8 mouse cellular contexts compared by ENCODE assay signal in the genomic region with DNA sequence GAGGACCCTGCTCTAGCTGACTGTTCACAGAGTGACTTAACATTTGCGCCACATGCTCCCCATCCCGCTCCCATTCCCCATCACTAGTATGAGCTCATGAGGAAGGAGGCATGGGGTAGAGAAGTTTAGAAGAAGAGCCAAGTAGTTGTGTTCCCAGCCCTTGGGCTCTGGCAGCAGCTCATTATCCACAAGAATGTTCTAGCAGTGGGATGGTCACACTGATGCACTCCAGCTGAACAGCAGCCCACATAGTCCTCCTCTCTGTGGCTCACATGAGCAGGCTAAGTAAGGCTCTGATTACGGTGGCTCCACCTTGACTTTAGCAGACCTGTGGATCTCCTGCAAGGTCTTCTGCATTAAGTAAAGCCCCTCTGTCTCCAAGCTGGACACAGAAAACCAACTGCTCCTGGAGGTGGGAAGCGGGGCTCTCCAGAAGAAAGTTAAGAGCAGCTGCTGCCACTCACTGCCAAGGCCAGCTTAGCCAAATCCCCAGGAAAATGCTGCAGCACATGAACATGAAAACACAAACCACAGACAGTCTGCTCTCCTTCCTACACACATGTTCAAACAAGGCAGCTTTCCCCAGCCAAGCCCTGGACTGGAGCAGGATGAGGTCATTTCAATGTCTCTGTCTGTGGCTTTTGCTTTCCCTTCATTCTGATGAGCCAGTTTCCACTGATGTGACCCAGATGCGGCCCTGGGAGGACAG. TPM values are rescaled to one million over a fixed set of nuclear protein-coding genes. Genes with fewer than 3 reads are reported as not detected.
A peak's percentile ranks its signal among the peaks of the same experiment; 100 is the strongest.
DNase-seq lines count a peak whose midpoint lies in the region; ATAC-seq and TF ChIP-seq lines count a peak whose summit lies in the region.

No protein-coding gene starts in this region.

- 0 out of 2 replicates have a peak overlapping the region, but pooled peaks have one; percentile 6 for H3K27ac ChIP-seq in kidney, postnatal 0 days
- no peak overlapping the region for H3K27ac ChIP-seq in kidney, embryonic 15.5 days
- no peak overlapping the region for H3K27ac ChIP-seq in neural tube, embryonic 15.5 days (replicated peaks)

- no peak overlapping the region for H3K4me2 ChIP-seq in kidney, postnatal 0 days (ENCODE audit: low read length)
- H3K4me2 ChIP-seq in kidney, embryonic 15.5 days: no peak overlapping the region
- no peak overlapping the region for H3K4me2 ChIP-seq in neural tube, embryonic 15.5 days

- H3K36me3 ChIP-seq in kidney, postnatal 0 days (ENCODE audit: insufficient read depth, low read length): no peaks in the 10 kb centered on the region
- H3K36me3 ChIP-seq in kidney, embryonic 15.5 days: 0 out of 2 replicates have a peak, but pooled peaks cover 2% of the 10 kb centered on the region
- no peaks in the 10 kb centered on the region for H3K36me3 ChIP-seq in neural tube, embryonic 15.5 days

- no peak for ATAC-seq in kidney, postnatal 0 days (replicated peaks; ENCODE audit: low FRiP score, low read depth)
- no peak for ATAC-seq in kidney, embryonic 15.5 days (replicated peaks; ENCODE audit: low FRiP score)
- no peak for ATAC-seq in neural tube, embryonic 15.5 days (ENCODE audit: low FRiP score)

- H3K4me1 ChIP-seq in kidney, postnatal 0 days (replicated peaks; ENCODE audit: insufficient read depth, low read length): no peaks in the 10 kb centered on the region
- H3K4me1 ChIP-seq in kidney, embryonic 15.5 days: peaks cover 8% of the 10 kb centered on the region
- H3K4me1 ChIP-seq in neural tube, embryonic 15.5 days: no peaks in the 10 kb centered on the region

- H3K27me3 ChIP-seq in kidney, postnatal 0 days (ENCODE audit: insufficient read depth, low read length): no peaks in the 10 kb centered on the region
- no peaks in the 10 kb centered on the region for H3K27me3 ChIP-seq in kidney, embryonic 15.5 days
- no peaks in the 10 kb centered on the region for H3K27me3 ChIP-seq in neural tube, embryonic 15.5 days (replicated peaks)

- 87% methylated on average over 5 of the region's 5 CpGs for WGBS in kidney, postnatal 0 days
- 88% methylated on average over 5 of the region's 5 CpGs for WGBS in kidney, embryonic 15.5 days
- 94% methylated on average over 5 of the region's 5 CpGs for WGBS in neural tube, embryonic 15.5 days

- no peak for DNase-seq in kidney, postnatal 0 days (ENCODE audit: low spot score)
- peak; percentile 38 for DNase-seq in 3134 (ENCODE audit: extremely low read depth, insufficient read length, low spot score)
- peak; percentile 87 for DNase-seq in fibroblast of lung, adult 2 months (ENCODE audit: low read depth)
- DNase-seq in layer of hippocampus, postnatal 14 days (ENCODE audit: low spot score in 2 of 2): peak; percentile 30 to 35
- DNase-seq in thymus, postnatal 4 days: no peak
- no peak for DNase-seq in spleen, postnatal 4 days (ENCODE audit: low spot score in 2 of 2)

- H3K4me3 ChIP-seq in kidney, postnatal 0 days (replicated peaks; ENCODE audit: low read depth, low read length): no peak overlapping the region
- no peak overlapping the region for H3K4me3 ChIP-seq in kidney, embryonic 15.5 days (replicated peaks)
- no peak overlapping the region for H3K4me3 ChIP-seq in neural tube, embryonic 15.5 days (replicated peaks)

- no peaks in the 10 kb centered on the region for H3K9me3 ChIP-seq in kidney, postnatal 0 days (replicated peaks; ENCODE audit: low read length)
- H3K9me3 ChIP-seq in kidney, embryonic 15.5 days (replicated peaks): no peaks in the 10 kb centered on the region
- H3K9me3 ChIP-seq in neural tube, embryonic 15.5 days (replicated peaks): no peaks in the 10 kb centered on the region

- no peak for TF ChIP-seq CTCF in kidney, postnatal 0 days (IDR thresholded peaks at IDR 0.05; ENCODE audit: low read depth)

- H3K9ac ChIP-seq in kidney, postnatal 0 days (ENCODE audit: low read depth, low read length): no peak overlapping the region
- H3K9ac ChIP-seq in kidney, embryonic 15.5 days: no peak overlapping the region
- H3K9ac ChIP-seq in neural tube, embryonic 15.5 days (replicated peaks): no peak overlapping the region

RNA-seq across cellular contexts. Expression of gene Dcps, which starts 19.7 kb away (rescaled TPM):
- 64.6 and 66.7 TPM in 2 replicates for polyA plus RNA-seq in kidney, postnatal 0 days (2015; fragmentation: Nextera tagmentation; extraction: Ambion mirVana)
- polyA plus RNA-seq in kidney, embryonic 15.5 days (2015; fragmentation: Nextera tagmentation; extraction: Ambion mirVana): 94.4 and 95.4 TPM in 2 replicates
- total RNA-seq in layer of hippocampus, postnatal 14 days (2021): 10 to 100 TPM; 17.5 to 18.5 TPM
- polyA plus RNA-seq in neural tube, embryonic 15.5 days (2015; fragmentation: Nextera tagmentation; extraction: Ambion mirVana): 69.1 and 73.7 TPM in 2 replicates

RNA-seq across cellular contexts. Expression of gene St3gal4, which starts 37.1 kb away (rescaled TPM):
- 11.7 and 13.1 TPM in 2 replicates for polyA plus RNA-seq in kidney, postnatal 0 days (2015; fragmentation: Nextera tagmentation; extraction: Ambion mirVana)
- polyA plus RNA-seq in kidney, embryonic 15.5 days (2015; fragmentation: Nextera tagmentation; extraction: Ambion mirVana): 17.4 and 17.8 TPM in 2 replicates
- 10 to 100 TPM; 26.5 to 28.6 TPM for total RNA-seq in layer of hippocampus, postnatal 14 days (2021)
- polyA plus RNA-seq in neural tube, embryonic 15.5 days (2015; fragmentation: Nextera tagmentation; extraction: Ambion mirVana): 11.4 and 15.6 TPM in 2 replicates

RNA-seq across cellular contexts. Expression of gene Srpr, which starts 43.8 kb away (rescaled TPM):
- polyA plus RNA-seq in kidney, postnatal 0 days (2015; fragmentation: Nextera tagmentation; extraction: Ambion mirVana): 130 and 139 TPM in 2 replicates
- 117 and 123 TPM in 2 replicates for polyA plus RNA-seq in kidney, embryonic 15.5 days (2015; fragmentation: Nextera tagmentation; extraction: Ambion mirVana)
- 10 to 100 TPM; 63.1 to 67.3 TPM for total RNA-seq in layer of hippocampus, postnatal 14 days (2021)
- 67.2 and 69.1 TPM in 2 replicates for polyA plus RNA-seq in neural tube, embryonic 15.5 days (2015; fragmentation: Nextera tagmentation; extraction: Ambion mirVana)

RNA-seq across cellular contexts. Expression of gene Tirap, which starts 43.9 kb away (rescaled TPM):
- 7.4 and 10.2 TPM in 2 replicates for polyA plus RNA-seq in kidney, postnatal 0 days (2015; fragmentation: Nextera tagmentation; extraction: Ambion mirVana)
- 11.9 and 12.1 TPM in 2 replicates for polyA plus RNA-seq in kidney, embryonic 15.5 days (2015; fragmentation: Nextera tagmentation; extraction: Ambion mirVana)
- total RNA-seq in layer of hippocampus, postnatal 14 days (2021): 1 to 10 TPM; 3.1 to 4.4 TPM
- 4.7 and 5.6 TPM in 2 replicates for polyA plus RNA-seq in neural tube, embryonic 15.5 days (2015; fragmentation: Nextera tagmentation; extraction: Ambion mirVana)

RNA-seq across cellular contexts. Expression of gene Foxred1, which starts 54.7 kb away (rescaled TPM):
- polyA plus RNA-seq in kidney, postnatal 0 days (2015; fragmentation: Nextera tagmentation; extraction: Ambion mirVana): 36.8 and 40.9 TPM in 2 replicates
- 47.3 and 50.7 TPM in 2 replicates for polyA plus RNA-seq in kidney, embryonic 15.5 days (2015; fragmentation: Nextera tagmentation; extraction: Ambion mirVana)
- 10 to 100 TPM; 41.5 to 46.4 TPM for total RNA-seq in layer of hippocampus, postnatal 14 days (2021)
- 48.2 and 50.1 TPM in 2 replicates for polyA plus RNA-seq in neural tube, embryonic 15.5 days (2015; fragmentation: Nextera tagmentation; extraction: Ambion mirVana)

Comparison
In these comparisons a context has a peak if more than half of its experiments do, and no peak if none do; other contexts are left out.
1. DNase-seq: peak in 3134 (single experiment), fibroblast of lung, adult 2 months (single experiment) and layer of hippocampus, postnatal 14 days (2 of 2); none in kidney, postnatal 0 days (single experiment), thymus, postnatal 4 days (single experiment) and spleen, postnatal 4 days (0 of 2).